Mouse (Mus musculus) lung, adult 2 months (tissue): ENCODE results near the gene Scarb1.

Experiments
- CTCF ChIP-seq: fragments of 200-500 bp; IDR thresholded peaks from 2 replicates; pipeline ENCODE4 v1.5.1; 2011; ENCODE audit warnings: mild to moderate bottlenecking, low read length, control low read depth; ENCODE audit not compliant: insufficient read depth
- POLR2A ChIP-seq: fragments of 200-500 bp; IDR thresholded peaks from 2 replicates; pipeline ENCODE4 v1.6.1; 2011; ENCODE audit warnings: low read depth, mild to moderate bottlenecking, control low read depth, low read length, borderline replicate concordance; ENCODE audit errors: extremely low read depth

DNA sequence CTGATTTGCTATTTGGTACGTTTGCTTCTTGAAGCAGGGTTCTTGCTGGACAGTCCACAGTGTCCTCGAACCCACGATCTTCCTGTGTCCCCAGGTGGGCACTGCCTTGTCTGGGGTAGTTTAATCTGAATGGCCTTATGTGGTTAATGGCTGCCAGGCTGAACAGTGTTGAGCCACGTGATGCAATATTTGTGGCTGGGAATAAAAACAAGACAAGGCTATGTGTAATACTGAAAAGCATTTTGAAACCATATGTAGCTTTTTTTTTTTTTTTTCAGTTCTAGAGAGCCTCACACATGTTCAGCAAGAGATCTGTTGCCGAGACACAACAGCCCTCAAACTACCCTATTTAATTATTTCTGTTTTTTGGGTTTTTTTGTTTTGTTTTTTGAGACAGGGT is 27.3 kb upstream of the Scarb1 start:
- no peak for TF ChIP-seq POLR2A
- TF ChIP-seq CTCF, result no peak
